Mouse (Mus musculus) pancreas, adult 10 weeks (tissue): ENCODE data around the gene March4. TPM values are rescaled to one million over a fixed set of nuclear protein-coding genes. Genes with fewer than 3 reads are reported as not detected.

Experiments
- polyA plus RNA-seq: library from polyadenylated mRNA; stranded (reverse); fragments of 350-450 nt; fragmentation: Illumina TruSeq; extraction: RNeasy Lipid Tissue Mini Kit (QIAGEN cat#74804); gene quantifications from one replicate; pipeline ENCODE4 v1.2.3, GENCODE M21; 2015; ENCODE audit warnings: low read depth, low replicate concordance; ENCODE audit not compliant: insufficient read depth

Gene March4
- 0.79 TPM for polyA plus RNA-seq

GRCm38 (mm10) chr1:72536611-72537351, at the start of gene March4:
March4 (minus strand) TSS chr1:72536930.

GRCm38 (mm10) chr1:72582947-72583731, 46.4 kb upstream of the March4 start, which contains the start of gene Smarcal1:
Smarcal1 (plus strand) TSS chr1:72583251.

Other genes starting within 250 kb of the March4 start
- gene Xrcc5, start 229.5 kb downstream of the March4 start, polyA plus RNA-seq, result 3.0 TPM
- 4.0 TPM for gene Smarcal1, start 46.3 kb upstream of the March4 start, polyA plus RNA-seq
- not detected for gene Ankar, start 163.6 kb upstream of the March4 start, polyA plus RNA-seq
- 687 TPM for gene Rpl37a, start 174.4 kb upstream of the March4 start, polyA plus RNA-seq